Mouse (Mus musculus) CH12F3 (cell line): Measurements from ENCODE around the gene Ints2.
"Not testable (repeated sequence)": the region's sequence is repeated elsewhere in the genome, so short reads cannot be mapped to it uniquely, and the experiment has no call there.

ENCODE experiments used
- in situ Hi-C: fragments of 300-500 bp; cut with MboI; formaldehyde crosslinking; loops from 2 replicates; pipeline ENCODE4 v1.14.3; 2020; ENCODE audit warnings: low sequenced_read_pairs

Gene Ints2

DNA sequence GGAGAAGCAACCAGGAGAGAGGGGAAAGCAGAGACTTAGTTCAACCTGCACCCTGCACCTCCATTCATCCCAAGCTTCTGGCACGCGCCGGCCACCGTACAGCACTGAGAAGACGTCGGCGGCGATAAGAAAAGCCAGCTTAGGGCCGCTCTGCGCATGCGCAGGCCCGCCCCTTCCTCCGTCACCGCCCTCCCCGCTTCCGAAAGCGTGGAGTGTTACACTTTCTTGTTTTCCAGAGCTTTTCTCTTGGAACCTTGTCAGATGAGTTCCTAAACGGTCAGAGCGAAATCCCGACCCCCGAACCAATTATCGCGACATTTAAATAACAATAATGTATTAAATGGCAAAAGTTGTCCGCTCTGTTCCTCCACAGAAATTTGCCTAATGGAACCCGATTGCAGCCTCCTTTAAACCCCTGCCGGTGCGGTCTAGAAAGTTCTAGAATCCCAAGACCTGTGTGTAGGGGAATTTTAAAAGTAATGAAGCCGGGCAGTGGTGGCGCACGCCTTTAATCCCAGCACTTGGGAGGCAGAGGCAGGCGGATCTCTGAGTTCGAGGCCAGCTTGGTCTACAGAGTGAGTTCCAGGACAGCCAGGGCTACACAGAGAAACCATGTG is at the start of gene Ints2:
TSS of gene Ints2 (minus strand) at position 116 of the 617 bp plus-strand sequence.
- in situ Hi-C loops, result no loop called here

DNA sequence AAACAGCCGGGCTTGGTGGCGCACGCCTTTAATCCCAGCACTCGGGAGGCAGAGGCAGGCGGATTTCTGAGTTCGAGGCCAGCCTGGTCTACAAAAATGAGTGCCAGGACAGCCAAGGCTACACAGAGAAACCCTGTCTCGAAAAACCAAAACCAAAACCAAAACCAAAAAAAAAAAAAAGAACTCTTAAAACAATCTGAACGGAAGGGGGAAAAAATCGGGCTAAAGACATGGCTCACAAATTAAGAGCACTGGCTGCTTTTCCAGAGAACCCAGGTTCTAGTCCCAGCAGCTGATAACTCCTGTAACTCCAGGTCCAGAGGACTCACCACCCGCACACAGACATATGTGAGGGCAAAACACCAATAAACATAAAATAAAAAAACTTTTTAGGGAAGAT is 34.8 kb upstream of the Ints2 start:
- in situ Hi-C loops, result not testable (repeated sequence)

DNA sequence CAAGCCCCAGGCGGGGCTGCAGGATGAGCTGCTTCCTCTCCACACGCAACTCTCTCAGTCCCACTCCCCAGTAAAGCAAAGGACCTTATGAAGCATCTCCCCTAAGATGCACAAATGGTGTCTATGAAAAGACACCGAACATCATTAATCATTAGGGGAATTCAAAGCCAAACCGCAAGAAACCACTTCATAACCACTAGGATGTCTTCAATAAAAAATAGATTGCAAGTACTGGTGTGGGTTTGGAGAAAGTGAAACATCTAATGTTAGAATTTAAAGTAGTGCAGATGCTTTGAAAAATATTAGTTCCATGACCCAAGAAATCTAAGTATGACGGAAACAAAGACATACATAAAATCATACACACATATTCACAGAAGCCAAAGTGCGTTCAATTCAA is 34.3 kb upstream of the Ints2 start:
- in situ Hi-C loops, result no loop called here

DNA sequence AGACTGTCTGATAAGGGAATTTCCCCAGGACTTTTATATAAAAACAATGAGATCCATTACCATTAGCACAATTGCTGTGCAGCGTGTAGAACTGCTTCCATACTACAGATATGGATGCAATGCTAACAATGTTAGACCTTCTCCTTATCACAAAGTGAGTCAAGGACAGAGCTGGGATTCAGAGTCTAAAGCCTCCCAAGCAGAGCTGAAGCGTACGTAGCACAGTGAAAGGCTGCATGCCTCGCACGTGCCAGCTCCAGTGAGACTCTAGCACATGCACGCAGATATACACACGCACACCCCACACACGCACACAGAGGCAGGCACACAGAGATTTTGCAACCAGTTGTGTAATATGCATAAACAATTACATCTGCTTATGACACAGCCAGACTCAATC is 28.4 kb upstream of the Ints2 start:
- in situ Hi-C loops, result no loop called here

DNA sequence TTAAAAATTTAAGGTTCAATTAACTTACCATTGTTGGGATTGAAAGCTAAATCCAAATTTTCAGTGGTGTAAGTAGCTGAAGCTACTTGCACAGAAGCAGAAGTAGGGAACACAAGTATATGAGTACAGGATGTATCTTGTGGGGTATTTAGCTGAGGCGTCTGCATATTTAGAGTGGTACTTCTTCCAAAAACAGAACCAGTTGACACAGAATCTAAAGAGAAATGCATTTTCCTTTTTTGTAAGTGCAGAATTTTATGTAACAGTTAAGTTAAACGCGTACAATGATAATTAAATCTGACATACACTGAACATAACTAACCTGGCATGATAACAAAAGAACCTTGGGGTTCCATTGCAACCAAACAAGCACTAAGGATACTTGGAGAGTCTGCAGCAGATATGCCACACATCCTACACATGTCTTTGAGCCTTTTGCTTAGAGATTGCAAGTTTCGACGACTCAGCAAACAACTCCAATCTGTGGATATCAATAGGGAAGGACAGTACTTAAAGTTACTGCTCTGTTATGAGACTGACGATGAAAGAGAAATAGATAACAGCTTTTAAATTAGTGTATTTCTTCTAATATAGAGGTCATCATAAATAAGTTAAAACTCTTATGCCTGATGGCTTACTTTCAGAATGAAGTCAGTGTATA is 21.2 kb upstream of the Ints2 start:
- in situ Hi-C loops, result no loop called here

DNA sequence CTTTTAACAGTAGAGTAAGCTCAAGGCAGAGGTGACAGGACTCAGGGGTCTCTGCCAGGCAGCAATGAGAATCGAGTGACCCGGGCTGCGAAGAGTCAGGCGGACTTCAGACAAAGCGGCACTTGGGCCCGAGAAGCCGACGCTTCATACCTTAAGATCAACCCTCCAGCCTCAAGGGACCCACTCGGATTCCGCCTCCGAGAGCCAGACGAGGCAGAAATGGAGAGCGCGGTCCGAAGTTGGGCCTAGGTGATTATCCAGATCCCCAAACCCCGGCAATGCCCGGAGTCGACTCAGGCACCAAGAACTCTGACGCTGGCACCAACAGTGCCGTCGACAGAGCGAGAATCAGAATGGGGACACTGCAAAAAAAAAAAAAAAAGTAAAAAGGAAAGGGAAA is 321 bp downstream of the Ints2 start:
- in situ Hi-C loops, result no loop called here

DNA sequence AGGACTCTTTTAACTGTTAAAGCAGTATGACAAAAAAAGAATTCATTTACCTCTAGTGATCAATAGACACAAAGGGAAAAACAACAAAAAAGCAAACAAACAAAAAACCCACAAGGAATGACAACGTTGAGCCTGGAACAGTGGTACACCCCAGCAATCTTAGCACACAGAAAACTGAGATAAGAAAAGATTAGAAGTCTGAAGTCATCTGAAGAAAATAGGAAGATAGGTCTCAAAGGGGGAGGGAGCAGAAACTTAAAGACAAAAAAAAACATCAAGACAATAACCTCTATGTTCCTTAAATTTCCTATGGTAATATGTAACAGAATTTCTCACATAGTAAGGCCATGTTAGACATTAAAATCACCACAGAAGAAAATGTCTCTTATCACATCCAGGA is 4.0 kb downstream of the Ints2 start:
- in situ Hi-C loops, result no loop called here

DNA sequence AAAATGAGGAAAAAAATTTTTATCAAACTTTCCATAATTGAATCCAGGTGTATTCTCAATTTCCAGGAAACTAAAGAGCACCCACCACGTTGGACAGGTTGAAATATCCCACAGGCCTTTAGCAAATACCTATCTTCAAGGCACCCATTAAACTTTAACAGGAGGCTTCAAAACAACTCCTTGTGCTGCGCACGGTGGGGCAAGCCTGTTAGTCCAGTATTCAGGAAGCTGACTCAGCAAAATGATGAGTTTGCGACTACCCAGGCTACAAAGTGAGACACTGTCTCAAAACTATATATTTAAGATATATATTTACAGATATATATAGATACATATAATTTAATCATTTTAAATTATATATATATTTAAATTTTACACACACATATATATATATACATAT is 24.9 kb downstream of the Ints2 start:
- in situ Hi-C loops, result no loop called here

DNA sequence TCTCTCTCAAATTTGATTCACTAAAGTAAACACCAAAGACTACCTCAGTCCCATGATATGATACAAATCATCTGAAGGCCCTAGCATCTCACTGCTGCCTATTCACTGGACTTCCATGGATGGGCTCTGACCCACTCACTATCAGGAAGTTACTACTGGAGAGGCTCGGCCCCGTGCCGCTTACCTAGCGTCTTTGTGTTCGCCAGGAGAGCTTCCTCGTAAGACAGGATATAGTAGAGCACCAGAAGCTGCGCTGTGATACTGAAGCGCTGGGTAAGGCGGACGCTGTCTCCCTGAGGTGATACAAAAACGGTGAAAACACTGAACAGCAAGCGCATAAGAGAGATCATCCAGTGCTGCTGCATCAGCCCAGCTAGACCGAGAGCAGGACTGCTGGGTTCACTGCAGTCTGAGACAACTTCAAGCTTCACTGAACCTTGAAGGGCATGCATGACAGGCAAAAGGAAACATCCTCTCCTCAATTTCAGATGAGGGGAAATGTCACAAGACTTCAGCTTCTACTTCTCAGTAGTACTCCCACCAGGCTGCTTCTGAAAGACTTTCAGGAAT is 25.5 kb downstream of the Ints2 start:
- in situ Hi-C loops, result no loop called here

DNA sequence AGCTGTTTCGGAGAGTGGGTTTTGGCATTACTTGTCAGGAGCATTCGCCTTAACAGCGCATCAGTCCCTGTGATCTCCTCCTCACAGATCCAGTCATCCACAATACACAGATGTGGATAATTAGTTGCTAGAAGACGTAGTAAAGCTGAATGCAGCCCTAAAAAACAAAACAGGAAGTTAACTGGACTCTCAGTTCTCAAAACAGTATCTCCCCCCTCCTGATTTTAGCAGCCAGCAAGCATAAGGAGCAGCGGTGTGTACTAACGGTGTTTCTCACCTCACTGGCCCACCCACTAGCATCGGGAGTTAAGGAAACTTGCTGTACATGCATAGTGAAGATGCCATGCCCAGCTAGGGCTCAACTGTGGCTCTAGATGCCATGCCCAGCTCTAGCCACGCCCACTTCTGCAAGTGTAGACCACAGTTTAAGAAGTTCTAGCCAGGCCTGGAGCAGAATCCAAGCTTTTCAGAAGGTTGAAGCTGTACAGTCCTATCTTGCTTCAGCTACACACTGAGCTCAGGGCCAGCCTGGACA is 30.7 kb downstream of the Ints2 start:
- in situ Hi-C loops, result no loop called here

DNA sequence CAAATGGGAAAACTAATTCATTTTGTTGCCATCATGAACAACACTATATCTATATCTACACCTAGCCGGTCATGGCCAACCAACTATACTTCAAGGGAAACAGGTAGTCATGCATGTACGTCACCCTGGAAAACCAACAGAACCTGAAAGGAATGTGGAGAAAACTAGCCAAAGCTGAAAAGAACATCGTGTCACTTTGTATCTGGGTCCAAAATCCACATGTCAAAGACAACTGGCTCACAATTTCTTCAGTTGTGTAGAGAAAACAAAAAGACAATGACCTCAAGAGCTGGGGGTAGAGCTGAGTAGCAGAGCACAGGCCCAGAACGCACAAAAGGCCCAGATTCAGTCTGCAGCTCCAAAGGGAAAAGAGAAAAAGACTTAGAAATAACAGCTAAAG is 31.6 kb downstream of the Ints2 start:
- in situ Hi-C loops, result no loop called here

DNA sequence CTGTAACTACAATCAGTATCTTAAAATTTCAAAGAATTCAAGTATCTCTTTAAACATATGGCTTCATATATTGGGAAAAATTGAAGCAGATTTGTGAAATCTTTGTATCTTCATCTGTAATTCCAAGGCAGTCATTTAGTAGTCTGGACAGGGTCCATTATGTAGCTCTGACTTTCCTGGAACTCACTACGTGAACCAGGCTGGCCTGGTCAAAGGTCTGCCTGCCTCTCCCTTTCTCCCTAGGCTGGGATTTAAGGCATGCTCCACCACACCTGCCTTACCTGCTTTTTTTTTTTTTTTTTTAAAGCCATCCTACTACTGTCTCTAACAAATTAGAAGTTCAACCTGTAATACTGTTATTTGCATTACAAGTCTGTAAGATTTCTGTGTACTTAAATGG is 45.6 kb downstream of the Ints2 start:
- in situ Hi-C loops, result no loop called here

DNA sequence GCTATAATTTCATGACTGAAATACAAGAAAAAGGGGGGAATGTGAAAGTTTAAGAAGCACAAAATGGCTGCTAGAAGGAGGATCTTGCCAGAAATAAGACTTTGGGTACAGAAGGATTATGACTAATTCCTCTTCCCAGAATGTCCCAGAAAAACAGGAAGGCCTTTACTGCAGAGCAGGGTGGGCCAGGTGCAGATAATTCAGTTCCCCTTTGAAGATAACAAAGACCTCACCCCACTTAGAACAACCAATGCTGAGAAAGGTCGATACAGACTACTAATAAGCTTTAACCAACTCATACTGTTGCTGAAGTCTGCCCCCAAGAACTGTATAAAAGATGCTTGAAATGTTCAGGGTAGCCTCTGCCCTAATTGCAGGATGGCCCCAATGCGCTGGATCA is 48.3 kb downstream of the Ints2 start:
- in situ Hi-C loops, result no loop called here

DNA sequence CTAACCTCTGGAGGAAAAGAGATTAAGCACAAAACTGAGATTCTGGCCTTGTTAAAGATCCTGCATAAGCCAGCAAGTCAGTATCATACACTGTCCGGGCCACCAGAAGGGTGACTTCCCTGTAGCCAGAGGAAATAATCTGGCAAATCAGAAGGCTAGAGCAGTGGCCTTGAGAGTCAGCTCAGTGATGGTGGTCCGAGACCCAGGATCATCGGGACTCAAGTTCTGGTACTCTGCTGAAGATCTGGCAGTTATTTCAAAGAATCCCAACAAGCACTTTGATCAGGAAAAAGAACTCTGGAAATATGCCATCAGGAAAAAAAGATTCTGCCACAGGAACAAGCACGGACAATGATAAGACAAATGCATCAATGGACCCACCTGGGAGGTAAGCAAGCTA is 51.5 kb downstream of the Ints2 start:
- in situ Hi-C loops, result no loop called here

DNA sequence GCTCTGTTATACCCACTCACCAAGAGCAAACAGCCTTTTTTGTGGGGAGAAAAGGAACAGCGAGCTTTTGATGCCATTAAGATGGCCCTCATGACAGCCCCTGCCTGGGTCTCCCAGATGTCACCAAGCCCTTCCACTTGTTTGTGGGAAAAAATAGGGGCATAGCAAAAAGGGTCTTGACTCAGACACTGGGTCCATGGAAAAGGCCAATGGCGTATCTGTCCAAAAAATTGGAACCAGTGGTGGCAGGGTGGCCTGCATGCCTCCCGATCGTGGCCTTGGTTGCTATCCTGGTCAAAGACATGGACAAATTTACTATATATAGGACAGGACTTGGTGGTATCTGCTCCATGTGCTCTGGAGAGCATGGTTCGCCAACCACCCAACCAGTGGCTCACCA is 52.3 kb downstream of the Ints2 start:
- in situ Hi-C loops, result no loop called here

DNA sequence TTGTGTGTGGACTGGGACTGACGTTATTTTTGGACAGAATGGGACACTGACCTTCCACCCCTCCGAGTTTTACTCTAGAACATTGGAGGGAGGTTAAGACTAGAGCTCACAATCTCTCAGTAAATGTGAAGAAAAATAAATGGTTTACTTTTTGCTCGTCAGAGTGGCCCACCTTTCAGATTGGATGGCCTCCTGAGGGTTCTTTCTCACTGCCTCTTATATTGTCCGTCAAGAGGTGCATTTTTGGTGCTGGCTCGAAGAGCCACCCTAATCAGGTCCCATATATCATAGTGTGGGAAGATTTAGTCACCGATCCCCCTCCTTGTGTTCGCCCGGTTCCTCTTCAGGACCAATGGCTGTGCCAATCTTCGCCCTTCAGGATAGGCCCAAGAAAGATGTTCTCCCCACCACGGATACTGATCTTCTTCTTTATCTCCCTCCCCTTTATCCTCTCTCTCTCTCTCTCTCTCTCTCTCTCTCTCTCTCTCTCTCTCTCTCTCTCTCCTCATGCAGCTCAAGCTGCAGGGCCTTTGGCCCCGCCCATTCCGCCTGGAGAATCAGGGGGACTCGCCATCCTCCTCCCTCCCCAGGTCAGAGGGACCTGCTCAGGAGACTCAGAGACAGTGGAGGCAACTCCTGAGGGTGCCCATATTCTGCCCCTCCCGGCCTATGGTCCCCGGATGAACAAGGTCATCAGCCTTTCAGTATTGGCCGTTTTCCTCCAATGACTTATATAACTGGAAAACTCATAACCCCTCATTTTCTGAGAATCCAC is 55.3 kb downstream of the Ints2 start:
- in situ Hi-C loops, result no loop called here

DNA sequence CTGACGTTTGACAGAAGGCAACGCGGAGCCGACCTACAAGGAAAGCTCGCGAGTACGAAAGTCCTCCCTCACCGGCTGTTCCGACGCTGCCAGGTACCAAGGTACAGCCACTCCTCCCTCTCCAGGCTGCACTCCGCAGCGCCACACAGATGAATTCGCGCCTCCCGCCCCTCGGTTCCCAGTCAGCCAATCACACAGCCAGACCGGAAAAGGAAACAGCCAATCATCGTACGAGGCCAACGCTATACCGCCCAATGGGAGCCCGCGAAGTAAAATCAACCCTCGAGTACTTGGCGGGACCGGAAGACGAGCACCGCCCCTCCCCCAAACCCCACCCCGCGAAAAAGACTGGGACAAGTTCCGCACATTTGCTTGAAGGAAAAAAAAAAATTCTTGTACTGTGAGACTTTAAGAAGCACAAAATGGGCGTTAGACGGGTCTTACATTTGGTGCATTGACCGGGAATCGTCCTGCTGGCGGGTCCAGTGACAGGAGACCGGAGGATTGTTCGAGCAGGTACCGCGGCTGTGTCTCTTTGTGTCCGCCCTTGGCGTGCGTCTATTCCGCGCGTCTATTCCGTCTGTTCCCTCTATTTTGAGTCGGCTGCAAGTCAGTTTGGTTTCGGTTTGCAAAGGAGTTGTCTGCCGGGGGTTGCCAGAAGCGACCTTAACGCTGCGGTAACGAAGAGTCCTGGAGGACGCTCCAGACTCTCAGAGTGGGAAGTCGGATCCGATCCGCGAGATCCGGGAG is 56.2 kb downstream of the Ints2 start, which contains the start of gene Brip1:
TSS of gene Brip1 (minus strand) at position 157 of the 750 bp plus-strand sequence.
- in situ Hi-C loops, result no loop called here

DNA sequence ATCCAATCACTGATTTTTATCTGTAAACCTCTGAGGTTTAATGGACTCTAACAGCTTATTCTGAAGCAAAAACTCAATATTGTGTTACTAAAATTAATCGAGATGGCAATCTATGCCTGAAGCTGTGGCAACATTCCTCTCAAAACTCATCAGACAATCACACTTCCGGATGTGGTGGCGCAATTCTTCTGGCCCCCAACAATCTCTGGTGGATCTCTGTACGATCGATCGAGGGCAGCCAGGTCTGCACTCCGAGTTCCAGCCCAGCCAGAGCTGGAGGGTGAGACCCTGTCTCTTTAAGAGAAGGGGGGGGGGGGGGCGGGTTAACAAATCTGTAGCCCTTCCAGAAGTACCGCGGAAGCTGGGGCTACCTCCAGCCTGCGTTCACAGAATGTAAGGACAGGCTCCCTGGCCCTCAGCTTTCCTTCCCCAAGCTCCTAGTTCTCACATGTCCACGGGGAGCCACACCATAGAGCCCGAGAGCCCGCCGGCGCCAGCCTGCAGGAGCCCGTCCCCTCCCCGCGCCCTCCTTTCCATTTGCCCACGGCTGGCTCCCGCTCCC is 56.8 kb downstream of the Ints2 start:
- in situ Hi-C loops, result no loop called here

DNA sequence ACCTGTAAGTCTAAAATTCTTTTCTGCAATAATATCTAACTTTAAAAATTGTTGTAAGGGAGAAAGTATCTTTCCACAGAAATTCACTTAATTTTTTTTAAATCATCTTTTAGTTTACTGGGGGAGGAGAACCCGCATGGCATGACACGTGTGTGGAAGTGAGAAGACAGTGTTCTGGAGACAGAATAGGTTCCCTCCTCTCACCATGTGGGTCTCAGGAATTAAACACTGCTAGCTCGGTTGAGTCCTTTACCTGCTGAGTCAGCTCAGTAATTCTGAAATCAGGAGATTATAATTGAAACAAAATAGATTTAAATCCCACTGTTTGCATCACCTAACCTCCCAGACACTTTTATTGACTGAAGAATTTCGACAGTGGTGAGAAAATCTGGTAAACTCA is 57.6 kb downstream of the Ints2 start:
- in situ Hi-C loops, result no loop called here

DNA sequence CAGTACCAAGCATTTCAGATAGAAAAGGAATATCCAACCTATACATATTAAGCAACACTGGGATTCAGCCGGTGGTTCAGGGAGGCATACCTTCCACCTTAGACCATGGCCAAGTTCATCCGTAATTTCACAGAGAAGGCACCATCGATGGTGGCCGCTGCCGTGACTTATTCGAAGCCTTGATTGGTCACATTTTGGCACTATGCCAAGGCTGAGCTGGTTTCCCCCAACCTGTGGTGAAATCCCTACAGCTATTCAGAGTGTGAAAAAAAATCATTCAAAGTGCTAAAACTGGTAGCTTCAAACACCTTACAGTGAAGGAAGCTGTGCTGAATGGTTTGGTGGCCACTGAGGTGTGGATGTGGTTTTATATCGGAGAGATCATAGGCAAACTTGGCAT is 72.2 kb downstream of the Ints2 start:
- in situ Hi-C loops, result not testable (repeated sequence)

DNA sequence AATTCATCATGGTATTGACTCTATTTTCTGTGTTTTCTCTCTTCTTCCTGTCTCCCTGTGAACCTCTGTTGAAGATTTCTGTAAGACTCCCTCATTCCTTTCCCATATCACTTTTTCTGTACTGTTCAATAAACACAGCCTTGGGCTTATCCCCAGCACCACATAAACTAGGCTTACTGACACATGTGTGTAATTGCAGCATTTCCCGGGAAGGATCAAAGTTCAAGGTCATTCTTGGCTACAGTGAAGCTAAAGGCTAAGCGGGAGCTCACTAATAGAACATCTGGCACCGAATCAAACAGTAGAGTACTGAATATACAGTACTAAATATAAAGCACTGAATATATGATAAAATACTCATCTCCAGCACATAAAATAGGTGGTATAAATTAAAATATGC is 81.5 kb downstream of the Ints2 start:
- in situ Hi-C loops, result no loop called here
